Mouse (Mus musculus): ENCODE results near the gene Supt7l.
A peak's percentile ranks its signal among the peaks of the same experiment; 100 is the strongest.

The Supt7l gene

GRCm38 (mm10) chr5:31494513-31495297 lies 32.9 kb downstream of the Supt7l start, which contains the start of gene Gpn1:
Gene Gpn1, plus strand, starts transcription at chr5:31494741.
- DNase-seq (ENCODE audit: low read depth in 1 of 2, low spot score in 2 of 2) = peak; percentile 59 to 73

- DNase-seq (ENCODE audit: low read depth in 1 of 2, low spot score in 2 of 2) = no peak
Observed at GRCm38 (mm10) chr5:31492031-31492430, 35.6 kb downstream of the Supt7l start.

- no peak for DNase-seq (ENCODE audit: low read depth in 1 of 2, low spot score in 2 of 2)
Observed at GRCm38 (mm10) chr5:31489116-31489769, 38.4 kb downstream of the Supt7l start.

- DNase-seq (ENCODE audit: low read depth in 1 of 2, low spot score in 2 of 2) = peak in 1 of 2 experiments; percentile 5
Observed at GRCm38 (mm10) chr5:31487889-31488288, 39.7 kb downstream of the Supt7l start.

DNA sequence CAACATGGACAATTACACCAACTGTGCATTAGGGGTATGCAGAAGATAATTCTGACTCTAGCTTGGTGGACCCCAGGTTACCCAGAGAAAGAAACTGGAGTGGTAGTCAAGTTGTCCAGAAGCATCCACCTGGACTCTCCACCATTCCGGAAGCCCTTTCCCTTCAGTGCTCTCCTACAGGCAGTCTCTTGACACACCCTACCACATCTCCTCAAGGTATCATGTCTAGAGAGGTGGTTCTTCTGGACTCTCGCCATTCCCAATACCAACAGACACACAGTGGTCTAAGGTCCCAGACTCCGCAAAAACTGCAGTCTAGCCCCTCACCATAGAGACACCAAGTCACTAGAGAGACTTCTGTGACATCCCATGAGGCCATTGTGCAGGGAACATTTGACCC lies 42.2 kb downstream of the Supt7l start, which contains the start of gene 4930548H24Rik:
Gene 4930548H24Rik, plus strand, starts transcription at position 301 of the 400 bp plus-strand sequence.
- DNase-seq (ENCODE audit: low read depth in 1 of 2, low spot score in 2 of 2) = no peak

DNA sequence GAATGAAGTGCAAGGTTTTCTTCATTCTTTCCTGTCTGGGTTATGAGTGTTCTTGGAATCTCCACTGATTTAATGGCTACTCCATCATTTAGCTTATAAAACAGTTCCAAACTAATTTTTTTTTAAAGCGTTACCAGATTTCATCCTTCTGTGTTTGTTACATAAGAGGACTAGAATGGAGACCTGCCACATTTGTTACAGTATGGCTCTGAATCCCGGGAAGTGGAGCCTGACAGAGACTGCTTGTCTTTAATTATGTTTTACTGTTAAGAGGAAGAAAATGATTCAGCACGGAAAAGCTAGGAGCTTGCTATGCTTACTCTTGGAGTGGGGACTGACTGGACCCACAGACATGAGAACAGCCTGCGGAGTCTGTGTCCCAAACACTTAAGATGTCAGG lies 47.1 kb downstream of the Supt7l start:
- DNase-seq (ENCODE audit: low read depth in 1 of 2, low spot score in 2 of 2) = no peak

DNA sequence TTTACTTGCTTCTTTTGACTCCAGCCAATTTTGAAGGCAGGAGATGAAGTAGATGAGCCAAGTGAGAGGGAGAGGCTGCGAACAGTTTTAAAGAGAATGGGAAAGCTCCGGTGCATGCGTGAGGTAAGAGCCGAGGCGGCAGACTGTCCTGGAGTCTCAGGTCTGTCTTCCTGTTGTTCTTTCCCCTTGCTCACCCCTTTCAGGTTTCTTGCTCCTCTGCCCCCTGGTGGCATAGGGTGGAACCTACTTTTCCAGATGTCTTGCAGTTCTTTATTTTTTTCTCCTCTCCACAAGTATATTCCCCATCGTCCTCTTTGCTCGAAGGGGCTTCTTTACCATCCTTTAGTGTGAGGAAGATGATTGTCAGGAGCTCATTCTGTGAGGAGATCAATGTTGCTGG lies 57.3 kb downstream of the Supt7l start:
- DNase-seq (ENCODE audit: low read depth in 1 of 2, low spot score in 2 of 2) = peak in 1 of 2 experiments; percentile 32

DNA sequence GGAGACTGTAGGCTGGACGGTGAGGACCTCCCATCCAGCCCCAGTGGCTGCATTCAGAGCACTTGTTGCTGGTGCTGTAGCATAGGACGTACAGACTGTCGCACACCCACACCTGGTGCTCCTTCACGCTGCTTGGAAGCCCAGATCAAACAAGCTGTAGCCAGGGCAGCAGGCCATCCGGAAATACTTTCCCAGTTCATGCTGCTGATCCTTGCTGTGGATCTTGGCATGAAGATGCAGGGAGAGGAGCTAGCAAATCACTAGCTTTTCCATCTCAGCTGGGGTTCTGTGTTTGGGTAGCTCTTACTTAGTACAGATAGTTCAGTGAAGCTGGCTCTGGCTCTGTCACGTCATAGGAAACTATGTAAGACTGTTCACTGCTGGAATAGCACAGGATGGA lies 57.9 kb downstream of the Supt7l start:
- no peak for DNase-seq (ENCODE audit: low read depth in 1 of 2, low spot score in 2 of 2)

GRCm38 (mm10) chr5:31467798-31468197 lies 59.8 kb downstream of the Supt7l start:
- DNase-seq (ENCODE audit: low read depth in 1 of 2, low spot score in 2 of 2) = peak in 1 of 2 experiments; percentile 32
